Mouse (Mus musculus): ENCODE results near the gene Pde4dip.

DNA sequence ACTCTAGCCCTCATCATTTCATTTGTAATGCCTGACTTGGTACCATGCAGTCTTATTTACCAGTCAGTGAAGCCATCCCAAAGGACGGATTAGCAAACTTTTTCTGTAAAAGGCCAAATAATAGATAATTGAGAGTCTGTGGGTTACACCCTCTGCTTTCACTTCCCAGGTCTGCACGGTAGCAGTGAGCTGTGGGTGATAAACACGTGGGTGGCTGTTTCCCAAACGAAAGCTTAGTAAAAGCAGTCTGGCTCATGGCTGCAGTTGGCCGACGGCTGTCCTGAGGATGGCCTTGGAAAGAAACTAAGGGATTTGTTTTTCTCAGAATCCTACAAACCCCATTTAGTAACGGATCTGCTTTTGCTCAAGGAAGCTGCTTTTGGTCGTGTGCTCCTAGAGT, 227.3 kb downstream of the Pde4dip start:
- TF ChIP-seq TCF12 (IDR thresholded peaks at IDR 0.05; ENCODE audit: insufficient read depth, poor library complexity, severe bottlenecking) (no peak), POLR2A (IDR thresholded peaks at IDR 0.05; ENCODE audit: insufficient read length, low read depth) (no peak), CEBPB (IDR thresholded peaks at IDR 0.05; ENCODE audit: insufficient read depth, poor library complexity, severe bottlenecking) (no peak)

Measured in myocyte (in vitro differentiated cells).